Mouse (Mus musculus) gastrocnemius, adult 2 months (tissue): ENCODE measurements around the gene Gm17018. TPM values are rescaled to one million over a fixed set of nuclear protein-coding genes. Genes with fewer than 3 reads are reported as not detected.

ENCODE experiments used
- DNase-seq: peaks from one replicate; pipeline ENCODE4 v3.0.0; 2022
- H3K27ac ChIP-seq: fragments of 200-600 bp; 2 replicates; pipeline ENCODE4 v1.8.1; 2022; ENCODE audit warnings: mild to moderate bottlenecking
- H3K4me3 ChIP-seq: fragments of 200-600 bp; 2 replicates; pipeline ENCODE4 v1.8.1; 2022; ENCODE audit warnings: mild to moderate bottlenecking, moderate library complexity
- CTCF ChIP-seq: fragments of 200-600 bp; IDR thresholded peaks from 2 replicates; pipeline ENCODE4 v1.8.1; 2022; ENCODE audit warnings: antibody characterized with exemption, mild to moderate bottlenecking, moderate library complexity
- intact Hi-C: fragments of 180-260 bp; cut with DNase I; formaldehyde crosslinking; loops from one replicate; pipeline ENCODE4 v1.15.1; 2025
- total RNA-seq, 2 experiments: library from RNA; stranded (reverse); gene quantifications; 2 replicates each; pipeline ENCODE4 v1.2.3; 2021

Gm17018 gene
- total RNA-seq, 2 experiments from 2014 or later: 19.5 to 19.6 TPM

- no peak for TF ChIP-seq CTCF
- Histone ChIP-seq H3K27ac (no peak overlapping the region), H3K4me3 (no peak overlapping the region)
- intact Hi-C loops: no loop called here
- no peak for DNase-seq
Observed at GRCm38 (mm10) chr19:45582161-45582560, 21.7 kb downstream of the Gm17018 start.

- no peak overlapping the region for H3K27ac ChIP-seq
- intact Hi-C loops: no loop called here
- H3K4me3 ChIP-seq: no peak overlapping the region
- DNase-seq: no peak
- TF ChIP-seq CTCF: no peak
Observed at GRCm38 (mm10) chr19:45583136-45583535, 22.7 kb downstream of the Gm17018 start.

GRCm38 (mm10) chr19:45584856-45585620 is 24.6 kb downstream of the Gm17018 start:
- TF ChIP-seq CTCF: no peak
- intact Hi-C loops: no loop called here
- DNase-seq: no peak
- no peak overlapping the region for H3K4me3 ChIP-seq
- H3K27ac ChIP-seq: no peak overlapping the region

GRCm38 (mm10) chr19:45586850-45587249 is 26.4 kb downstream of the Gm17018 start:
- intact Hi-C loops: no loop called here
- TF ChIP-seq CTCF: no peak
- DNase-seq: no peak
- no peak overlapping the region for H3K4me3 ChIP-seq
- no peak overlapping the region for H3K27ac ChIP-seq

- intact Hi-C loops: no loop called here
- DNase-seq: peak; percentile 75
Observed at GRCm38 (mm10) chr19:45587509-45588292, 27.3 kb downstream of the Gm17018 start.

GRCm38 (mm10) chr19:45589761-45590160 is 29.3 kb downstream of the Gm17018 start:
- DNase-seq: no peak
- H3K4me3 ChIP-seq: no peak overlapping the region
- TF ChIP-seq CTCF: no peak
- H3K27ac ChIP-seq: no peak overlapping the region
- intact Hi-C loops: no loop called here

More at GRCm38 (mm10) chr19:45587509-45588292, 27.3 kb downstream of the Gm17018 start:
- Histone ChIP-seq H3K27ac (no peak overlapping the region), H3K4me3 (no peak overlapping the region)
- TF ChIP-seq CTCF: no peak

GRCm38 (mm10) chr19:45591704-45592103 is 31.3 kb downstream of the Gm17018 start:
- Histone ChIP-seq H3K27ac (peak overlapping the region; percentile 38), H3K4me3 (peak overlapping the region; percentile 23; the same call in 1 of the 2 replicates)
- intact Hi-C loops: no loop called here
- DNase-seq: peak; percentile 53
- TF ChIP-seq CTCF: no peak

GRCm38 (mm10) chr19:45592916-45593315 is 32.5 kb downstream of the Gm17018 start:
- no peak for TF ChIP-seq CTCF
- no peak overlapping the region for H3K27ac ChIP-seq
- DNase-seq: no peak
- intact Hi-C loops: no loop called here
- no peak overlapping the region for H3K4me3 ChIP-seq

GRCm38 (mm10) chr19:45594079-45594478 is 33.7 kb downstream of the Gm17018 start:
- Histone ChIP-seq H3K27ac (no peak overlapping the region), H3K4me3 (no peak overlapping the region)
- intact Hi-C loops: no loop called here
- TF ChIP-seq CTCF: no peak
- no peak for DNase-seq

GRCm38 (mm10) chr19:45595481-45595880 is 35.1 kb downstream of the Gm17018 start:
- intact Hi-C loops: no loop called here
- Histone ChIP-seq H3K4me3 (no peak overlapping the region), H3K27ac (no peak overlapping the region)
- no peak for DNase-seq
- TF ChIP-seq CTCF: no peak

GRCm38 (mm10) chr19:45596019-45596418 is 35.6 kb downstream of the Gm17018 start:
- intact Hi-C loops: no loop called here
- peak; percentile 77 for DNase-seq
- H3K27ac ChIP-seq: no peak overlapping the region
- TF ChIP-seq CTCF: no peak
- no peak overlapping the region for H3K4me3 ChIP-seq

GRCm38 (mm10) chr19:45596434-45596833 is 36.0 kb downstream of the Gm17018 start:
- no peak for TF ChIP-seq CTCF
- DNase-seq: no peak
- intact Hi-C loops: no loop called here
- Histone ChIP-seq H3K4me3 (no peak overlapping the region), H3K27ac (no peak overlapping the region)

GRCm38 (mm10) chr19:45597106-45597505 is 36.7 kb downstream of the Gm17018 start:
- H3K4me3 ChIP-seq: no peak overlapping the region
- H3K27ac ChIP-seq: no peak overlapping the region
- TF ChIP-seq CTCF: no peak
- intact Hi-C loops: no loop called here
- DNase-seq: no peak
